Mouse (Mus musculus) neural tube, embryonic 14.5 days (tissue): ENCODE results near the gene Lrrc3c. TPM values are rescaled to one million over a fixed set of nuclear protein-coding genes. Genes with fewer than 3 reads are reported as not detected.

Experiments used
- ATAC-seq: fragments of 200-750 bp; cut with Nextera tagmentation; 2 replicates; pipeline ENCODE4 v1.8.0; 2017; ENCODE audit warnings: low read depth, mild to moderate bottlenecking, moderate TSS enrichment, moderate library complexity
- H3K27ac ChIP-seq: fragments of 300-500 bp; sonication (generic); 2 replicates; pipeline ENCODE4 v1.5.1; 2014; ENCODE audit warnings: low read depth, mild to moderate bottlenecking, control low read depth, low read length, moderate library complexity, mixed read lengths
- H3K27me3 ChIP-seq: fragments of 300-500 bp; sonication (generic); 2 replicates; pipeline ENCODE4 v1.6.1; 2014; ENCODE audit warnings: low read length; ENCODE audit not compliant: control insufficient read depth, insufficient read depth
- H3K36me3 ChIP-seq: fragments of 300-500 bp; sonication (generic); 2 replicates; pipeline ENCODE4 v1.6.1; 2014; ENCODE audit warnings: low read length, mixed read lengths; ENCODE audit not compliant: control insufficient read depth, insufficient read depth
- H3K4me1 ChIP-seq: fragments of 300-500 bp; sonication (generic); 2 replicates; pipeline ENCODE4 v1.6.1; 2014; ENCODE audit warnings: low read length; ENCODE audit not compliant: control insufficient read depth, insufficient read depth
- H3K4me2 ChIP-seq: fragments of 300-500 bp; sonication (generic); 2 replicates; pipeline ENCODE4 v1.6.1; 2014; ENCODE audit warnings: mild to moderate bottlenecking, low read depth, low read length, control low read depth
- H3K4me3 ChIP-seq: fragments of 300-500 bp; sonication (generic); 2 replicates; pipeline ENCODE4 v1.5.1; 2014; ENCODE audit warnings: low read depth, low read length, control low read depth, mixed read lengths
- H3K9ac ChIP-seq: fragments of 300-500 bp; sonication (generic); replicated peaks from 2 replicates; pipeline ENCODE4 v1.6.1; 2014; ENCODE audit warnings: low read depth, mild to moderate bottlenecking, control low read depth, low read length, mixed read lengths
- H3K9me3 ChIP-seq: fragments of 300-500 bp; sonication (generic); 2 replicates; pipeline ENCODE4 v1.6.1; 2016; ENCODE audit warnings: low read length; ENCODE audit not compliant: control insufficient read depth
- WGBS: fragments of 180-500 bp; shearing (Covaris S2); extraction: QIAGEN DNeasy Blood & Tissue Kit; methylation state at CpG from one replicate; pipeline ENCODE4 v1.1.7; 2014; 5-methylcytosine and 5-hydroxymethylcytosine counted together
- polyA plus RNA-seq: library from polyadenylated mRNA; unstranded; fragments of >200 nt; fragmentation: Nextera tagmentation; extraction: Ambion mirVana; gene quantifications from 2 replicates; pipeline ENCODE4 v1.2.1, GENCODE M21; 2014

Lrrc3c gene
- not detected in 2 replicates for polyA plus RNA-seq

GRCm38 (mm10) chr11:98597991-98598390, at the start of gene Lrrc3c:
Gene Lrrc3c, plus strand, starts transcription at chr11:98598291.
- no peak for ATAC-seq
- Histone ChIP-seq H3K9ac (0 out of 2 replicates have a peak within 1 kb of the TSS, but pooled peaks have one; percentile 0), H3K4me1 (no peaks in the 10 kb centered on the region), H3K27me3 (peaks cover 3% of the 10 kb centered on the region), H3K27ac (no peak within 1 kb of the TSS), H3K9me3 (no peaks in the 10 kb centered on the region), H3K36me3 (no peaks in the 10 kb centered on the region), H3K4me3 (no peak within 1 kb of the TSS), H3K4me2 (no peak within 1 kb of the TSS)
- WGBS: 82% methylated on average over 8 of the region's 8 CpGs

GRCm38 (mm10) chr11:98549363-98549762, 48.7 kb upstream of the Lrrc3c start:
- ATAC-seq: no peak
- peaks cover 42% of the 10 kb centered on the region for H3K27me3 ChIP-seq
- WGBS: 60% methylated on average over 4 of the region's 4 CpGs

GRCm38 (mm10) chr11:98550311-98550974, 47.6 kb upstream of the Lrrc3c start:
- H3K9ac ChIP-seq: peak overlapping the region; percentile 59
- peak; percentile 19 for ATAC-seq
- peaks cover 34% of the 10 kb centered on the region for H3K27me3 ChIP-seq
- peak overlapping the region; percentile 60 for H3K4me3 ChIP-seq
- 16% methylated on average over 20 of the region's 20 CpGs for WGBS
- H3K36me3 ChIP-seq: no peaks in the 10 kb centered on the region
- H3K9me3 ChIP-seq: no peaks in the 10 kb centered on the region
- H3K4me1 ChIP-seq: 0 out of 2 replicates have a peak, but pooled peaks cover 4% of the 10 kb centered on the region
- H3K27ac ChIP-seq: peak overlapping the region; percentile 86
- peak overlapping the region; percentile 63 for H3K4me2 ChIP-seq

More at GRCm38 (mm10) chr11:98549363-98549762, 48.7 kb upstream of the Lrrc3c start:
- Histone ChIP-seq H3K4me3 (no peak overlapping the region), H3K36me3 (no peaks in the 10 kb centered on the region), H3K4me2 (no peak overlapping the region), H3K9ac (no peak overlapping the region), H3K27ac (no peak overlapping the region), H3K4me1 (0 out of 2 replicates have a peak, but pooled peaks cover 4% of the 10 kb centered on the region), H3K9me3 (no peaks in the 10 kb centered on the region)

- H3K27ac ChIP-seq: peak within 1 kb of the TSS; percentile 86
- peak within 1 kb of the TSS; percentile 59 for H3K9ac ChIP-seq
- H3K9me3 ChIP-seq: no peaks in the 10 kb centered on the region
- WGBS: 2% methylated on average over 51 of the region's 51 CpGs
- H3K4me2 ChIP-seq: peak within 1 kb of the TSS; percentile 63
- peak; percentile 97 for ATAC-seq
- peaks cover 26% of the 10 kb centered on the region for H3K27me3 ChIP-seq
- H3K4me1 ChIP-seq: 0 out of 2 replicates have a peak, but pooled peaks cover 4% of the 10 kb centered on the region
- H3K4me3 ChIP-seq: peak within 1 kb of the TSS; percentile 60
- H3K36me3 ChIP-seq: no peaks in the 10 kb centered on the region
Measured at GRCm38 (mm10) chr11:98550975-98551828, 46.9 kb upstream of the Lrrc3c start, which contains the start of gene Zpbp2. Gene Zpbp2, plus strand, starts transcription at chr11:98551097.

- no peaks in the 10 kb centered on the region for H3K36me3 ChIP-seq
- H3K4me1 ChIP-seq: 0 out of 2 replicates have a peak, but pooled peaks cover 4% of the 10 kb centered on the region
- peaks cover 7% of the 10 kb centered on the region; the same call in 1 of the 2 replicates for H3K27me3 ChIP-seq
- ATAC-seq: no peak
- no peak overlapping the region for H3K9ac ChIP-seq
- H3K27ac ChIP-seq: no peak overlapping the region
- 90% methylated on average over 4 of the region's 4 CpGs for WGBS
- no peaks in the 10 kb centered on the region for H3K9me3 ChIP-seq
- no peak overlapping the region for H3K4me2 ChIP-seq
- no peak overlapping the region for H3K4me3 ChIP-seq
Measured at GRCm38 (mm10) chr11:98553966-98554365, 44.1 kb upstream of the Lrrc3c start.

GRCm38 (mm10) chr11:98555124-98555700, 42.9 kb upstream of the Lrrc3c start:
- Histone ChIP-seq H3K27ac (no peak overlapping the region), H3K27me3 (peaks cover under 1% of the 10 kb centered on the region; the same call in 1 of the 2 replicates), H3K4me3 (no peak overlapping the region), H3K9ac (no peak overlapping the region), H3K36me3 (no peaks in the 10 kb centered on the region), H3K4me2 (no peak overlapping the region), H3K9me3 (no peaks in the 10 kb centered on the region), H3K4me1 (0 out of 2 replicates have a peak, but pooled peaks cover 4% of the 10 kb centered on the region)
- no peak for ATAC-seq
- whole genome bisulfite sequencing: 71% methylated on average over 12 of the region's 12 CpGs

- Histone ChIP-seq H3K27ac (no peak overlapping the region), H3K4me2 (no peak overlapping the region), H3K9ac (no peak overlapping the region), H3K4me3 (no peak overlapping the region), H3K4me1 (no peaks in the 10 kb centered on the region), H3K9me3 (no peaks in the 10 kb centered on the region), H3K27me3 (no peaks in the 10 kb centered on the region), H3K36me3 (no peaks in the 10 kb centered on the region)
- 34% methylated on average over 7 of the region's 7 CpGs for WGBS
- ATAC-seq: no peak
Measured at GRCm38 (mm10) chr11:98560942-98561341, 37.1 kb upstream of the Lrrc3c start.

- 82% methylated on average over 3 of the region's 3 CpGs for WGBS
- Histone ChIP-seq H3K4me2 (no peak overlapping the region), H3K4me3 (no peak overlapping the region), H3K9ac (no peak overlapping the region), H3K27me3 (no peaks in the 10 kb centered on the region), H3K9me3 (no peaks in the 10 kb centered on the region), H3K27ac (no peak overlapping the region), H3K36me3 (no peaks in the 10 kb centered on the region), H3K4me1 (no peaks in the 10 kb centered on the region)
- ATAC-seq: no peak
Measured at GRCm38 (mm10) chr11:98563025-98563424, 35.1 kb upstream of the Lrrc3c start.
